Mouse (Mus musculus) heart, adult 2 months (tissue): ENCODE data around the gene 2410015M20Rik.

Experiments used
- CTCF ChIP-seq: fragments of 200-600 bp; IDR thresholded peaks from 2 replicates; pipeline ENCODE4 v1.8.1; 2022; ENCODE audit warnings: antibody characterized with exemption, mild to moderate bottlenecking, moderate library complexity
- EP300 ChIP-seq: fragments of 200-500 bp; IDR thresholded peaks from 2 replicates; pipeline ENCODE4 v1.6.1; 2011; ENCODE audit warnings: low read depth, low read length, control low read depth; ENCODE audit not compliant: insufficient read depth
- POLR2A ChIP-seq: fragments of 200-500 bp; IDR thresholded peaks from 2 replicates; pipeline ENCODE4 v1.6.1; 2011; ENCODE audit warnings: mild to moderate bottlenecking, low read depth, low read length, control low read depth; ENCODE audit not compliant: insufficient read depth

- TF ChIP-seq CTCF, result peak; percentile 25; the same call in 1 of the 2 replicates
- TF ChIP-seq EP300, result peak; percentile 72
- peak; percentile 92 for TF ChIP-seq POLR2A
Observed at GRCm38 (mm10) chr17:56584257-56585130, 25.1 kb downstream of the 2410015M20Rik start, which contains the start of the genes Safb2 and Safb.
